Mouse (Mus musculus) forebrain, embryonic 12.5 days (tissue): Measurements from ENCODE around the gene E030025P04Rik. TPM values are rescaled to one million over a fixed set of nuclear protein-coding genes. Genes with fewer than 3 reads are reported as not detected.

Source experiments
- ATAC-seq: fragments of 200-750 bp; cut with Nextera tagmentation; 2 replicates; pipeline ENCODE4 v1.8.0; 2017; ENCODE audit warnings: moderate TSS enrichment; ENCODE audit not compliant: low FRiP score
- H3K27ac ChIP-seq: fragments of 300-500 bp; sonication (generic); 2 replicates; pipeline ENCODE4 v1.5.1; 2016; ENCODE audit warnings: mild to moderate bottlenecking
- H3K27me3 ChIP-seq: fragments of 300-500 bp; sonication (generic); 2 replicates; pipeline ENCODE4 v1.6.1; 2016; ENCODE audit warnings: mild to moderate bottlenecking
- H3K36me3 ChIP-seq: fragments of 300-500 bp; sonication (generic); replicated peaks from 2 replicates; pipeline ENCODE4 v1.6.1; 2016; ENCODE audit warnings: mild to moderate bottlenecking
- H3K4me1 ChIP-seq: fragments of 300-500 bp; sonication (generic); 2 replicates; pipeline ENCODE4 v1.6.1; 2016
- H3K4me2 ChIP-seq: fragments of 300-500 bp; sonication (generic); 2 replicates; pipeline ENCODE4 v1.6.1; 2016; ENCODE audit warnings: mild to moderate bottlenecking, moderate library complexity
- H3K4me3 ChIP-seq: fragments of 300-500 bp; sonication (generic); replicated peaks from 2 replicates; pipeline ENCODE4 v1.5.1; 2016; ENCODE audit warnings: mild to moderate bottlenecking
- H3K9ac ChIP-seq: fragments of 300-500 bp; sonication (generic); 2 replicates; pipeline ENCODE4 v1.6.1; 2016; ENCODE audit warnings: mild to moderate bottlenecking
- H3K9me3 ChIP-seq: fragments of 300-500 bp; sonication (generic); 2 replicates; pipeline ENCODE4 v1.6.1; 2016
- WGBS: fragments of 180-500 bp; shearing (Covaris S2); methylation state at CpG from one replicate; pipeline ENCODE4 v1.1.7; 2016; 5-methylcytosine and 5-hydroxymethylcytosine counted together
- polyA plus RNA-seq: library from polyadenylated mRNA; unstranded; fragments of >200 nt; fragmentation: Nextera tagmentation; extraction: Ambion mirVana; gene quantifications from 2 replicates; pipeline ENCODE4 v1.2.1, GENCODE M21; 2016

E030025P04Rik gene
- polyA plus RNA-seq, 1 experiment from 2014 or later, result not detected

GRCm38 (mm10) chr11:109126482-109126881, 17.7 kb downstream of the E030025P04Rik start:
- Histone ChIP-seq H3K4me2 (no peak overlapping the region), H3K9me3 (no peaks in the 10 kb centered on the region), H3K4me3 (no peak overlapping the region), H3K36me3 (no peaks in the 10 kb centered on the region), H3K9ac (no peak overlapping the region), H3K27ac (no peak overlapping the region), H3K4me1 (no peaks in the 10 kb centered on the region), H3K27me3 (no peaks in the 10 kb centered on the region)
- WGBS, result 86% methylated on average over 7 of the region's 7 CpGs
- ATAC-seq, result no peak

- no peak overlapping the region for H3K4me3 ChIP-seq
- H3K36me3 ChIP-seq, result no peaks in the 10 kb centered on the region
- no peak overlapping the region for H3K9ac ChIP-seq
- ATAC-seq, result no peak
- 79% methylated on average over 5 of the region's 5 CpGs for WGBS
- H3K27ac ChIP-seq, result no peak overlapping the region
- no peaks in the 10 kb centered on the region for H3K4me1 ChIP-seq
- no peaks in the 10 kb centered on the region for H3K9me3 ChIP-seq
- no peak overlapping the region for H3K4me2 ChIP-seq
- no peaks in the 10 kb centered on the region for H3K27me3 ChIP-seq
These were observed 18.7 kb downstream of the E030025P04Rik start for GRCm38 (mm10) chr11:109125451-109125850.

- H3K4me1 ChIP-seq, result no peaks in the 10 kb centered on the region
- no peaks in the 10 kb centered on the region for H3K36me3 ChIP-seq
- WGBS, result 47% methylated on average over 3 of the region's 3 CpGs
- H3K4me2 ChIP-seq, result no peak overlapping the region
- no peak overlapping the region for H3K4me3 ChIP-seq
- H3K9ac ChIP-seq, result no peak overlapping the region
- H3K27ac ChIP-seq, result no peak overlapping the region
- no peaks in the 10 kb centered on the region for H3K9me3 ChIP-seq
- H3K27me3 ChIP-seq, result no peaks in the 10 kb centered on the region
- ATAC-seq, result no peak
These were observed 19.9 kb downstream of the E030025P04Rik start for GRCm38 (mm10) chr11:109124284-109124683.

GRCm38 (mm10) chr11:109109826-109110346, 34.3 kb downstream of the E030025P04Rik start:
- no peak overlapping the region for H3K4me3 ChIP-seq
- no peak overlapping the region for H3K9ac ChIP-seq
- no peaks in the 10 kb centered on the region for H3K36me3 ChIP-seq
- H3K9me3 ChIP-seq, result no peaks in the 10 kb centered on the region
- no peak overlapping the region for H3K27ac ChIP-seq
- H3K27me3 ChIP-seq, result 0 out of 2 replicates have a peak, but pooled peaks cover 9% of the 10 kb centered on the region
- peaks cover 32% of the 10 kb centered on the region for H3K4me1 ChIP-seq
- H3K4me2 ChIP-seq, result no peak overlapping the region
- 12% methylated on average over 11 of the region's 11 CpGs for WGBS
- ATAC-seq, result no peak

GRCm38 (mm10) chr11:109109056-109109455, 35.1 kb downstream of the E030025P04Rik start:
- ATAC-seq, result no peak
- no peak overlapping the region for H3K4me3 ChIP-seq
- H3K4me1 ChIP-seq, result peaks cover 32% of the 10 kb centered on the region
- H3K36me3 ChIP-seq, result no peaks in the 10 kb centered on the region
- H3K27me3 ChIP-seq, result 0 out of 2 replicates have a peak, but pooled peaks cover 9% of the 10 kb centered on the region
- H3K9me3 ChIP-seq, result no peaks in the 10 kb centered on the region
- H3K27ac ChIP-seq, result no peak overlapping the region
- H3K4me2 ChIP-seq, result no peak overlapping the region
- H3K9ac ChIP-seq, result no peak overlapping the region

- ATAC-seq, result no peak
- Histone ChIP-seq H3K4me3 (no peak overlapping the region), H3K27me3 (0 out of 2 replicates have a peak, but pooled peaks cover 9% of the 10 kb centered on the region), H3K4me2 (no peak overlapping the region), H3K27ac (peak overlapping the region; percentile 63), H3K4me1 (peaks cover 32% of the 10 kb centered on the region), H3K9ac (no peak overlapping the region), H3K36me3 (no peaks in the 10 kb centered on the region), H3K9me3 (no peaks in the 10 kb centered on the region)
- WGBS, result 35% methylated on average over 11 of the region's 11 CpGs
These were observed 36.5 kb downstream of the E030025P04Rik start for GRCm38 (mm10) chr11:109107518-109108205.

- Histone ChIP-seq H3K27ac (peak overlapping the region; percentile 63), H3K4me2 (no peak overlapping the region), H3K4me1 (peaks cover 32% of the 10 kb centered on the region), H3K9ac (no peak overlapping the region), H3K36me3 (no peaks in the 10 kb centered on the region), H3K4me3 (no peak overlapping the region), H3K27me3 (0 out of 2 replicates have a peak, but pooled peaks cover 9% of the 10 kb centered on the region), H3K9me3 (no peaks in the 10 kb centered on the region)
- WGBS, result 7% methylated on average over 8 of the region's 8 CpGs
- ATAC-seq, result peak; percentile 58; the same call in 1 of the 2 replicates
These were observed 37.4 kb downstream of the E030025P04Rik start for GRCm38 (mm10) chr11:109106751-109107150.

- peaks cover 32% of the 10 kb centered on the region for H3K4me1 ChIP-seq
These were observed 38.0 kb downstream of the E030025P04Rik start for GRCm38 (mm10) chr11:109106181-109106580.

GRCm38 (mm10) chr11:109103386-109103785, 40.8 kb downstream of the E030025P04Rik start:
- Histone ChIP-seq H3K36me3 (no peaks in the 10 kb centered on the region), H3K9me3 (no peaks in the 10 kb centered on the region), H3K27ac (no peak overlapping the region), H3K4me1 (peaks cover 23% of the 10 kb centered on the region), H3K4me3 (no peak overlapping the region), H3K4me2 (no peak overlapping the region), H3K27me3 (0 out of 2 replicates have a peak, but pooled peaks cover 6% of the 10 kb centered on the region), H3K9ac (no peak overlapping the region)
- ATAC-seq, result no peak
- WGBS, result 92% methylated on average over 3 of the region's 3 CpGs

More at GRCm38 (mm10) chr11:109106181-109106580, 38.0 kb downstream of the E030025P04Rik start:
- 41% methylated on average over 5 of the region's 5 CpGs for WGBS
- Histone ChIP-seq H3K27me3 (0 out of 2 replicates have a peak, but pooled peaks cover 6% of the 10 kb centered on the region), H3K27ac (peak overlapping the region; percentile 66), H3K4me2 (no peak overlapping the region), H3K9ac (no peak overlapping the region), H3K4me3 (no peak overlapping the region), H3K9me3 (no peaks in the 10 kb centered on the region), H3K36me3 (no peaks in the 10 kb centered on the region)
- ATAC-seq, result no peak

- Histone ChIP-seq H3K9ac (no peak overlapping the region), H3K4me3 (no peak overlapping the region), H3K27ac (no peak overlapping the region), H3K9me3 (no peaks in the 10 kb centered on the region), H3K4me2 (no peak overlapping the region), H3K36me3 (no peaks in the 10 kb centered on the region), H3K4me1 (peaks cover 22% of the 10 kb centered on the region), H3K27me3 (0 out of 2 replicates have a peak, but pooled peaks cover 6% of the 10 kb centered on the region)
- 91% methylated on average over 8 of the region's 8 CpGs for WGBS
- ATAC-seq, result no peak
These were observed 41.5 kb downstream of the E030025P04Rik start for GRCm38 (mm10) chr11:109102646-109103045.

GRCm38 (mm10) chr11:109100266-109100665, 43.9 kb downstream of the E030025P04Rik start:
- H3K27me3 ChIP-seq, result 0 out of 2 replicates have a peak, but pooled peaks cover 6% of the 10 kb centered on the region
- H3K9ac ChIP-seq, result no peak overlapping the region
- no peaks in the 10 kb centered on the region for H3K9me3 ChIP-seq
- 86% methylated on average over 6 of the region's 6 CpGs for WGBS
- no peak overlapping the region for H3K4me3 ChIP-seq
- no peak for ATAC-seq
- H3K27ac ChIP-seq, result no peak overlapping the region
- no peaks in the 10 kb centered on the region for H3K36me3 ChIP-seq
- H3K4me2 ChIP-seq, result no peak overlapping the region
- peaks cover 9% of the 10 kb centered on the region for H3K4me1 ChIP-seq

- no peak for ATAC-seq
- Histone ChIP-seq H3K27ac (no peak overlapping the region), H3K4me1 (peaks cover 7% of the 10 kb centered on the region; the same call in 1 of the 2 replicates), H3K9ac (no peak overlapping the region), H3K4me3 (no peak overlapping the region), H3K4me2 (no peak overlapping the region), H3K27me3 (no peaks in the 10 kb centered on the region), H3K36me3 (no peaks in the 10 kb centered on the region), H3K9me3 (no peaks in the 10 kb centered on the region)
- 7% methylated on average over 5 of the region's 5 CpGs for WGBS
These were observed 52.3 kb downstream of the E030025P04Rik start for GRCm38 (mm10) chr11:109091821-109092220.
